Mouse (Mus musculus): ENCODE results near the gene Gab2.

Gab2 gene

DNA sequence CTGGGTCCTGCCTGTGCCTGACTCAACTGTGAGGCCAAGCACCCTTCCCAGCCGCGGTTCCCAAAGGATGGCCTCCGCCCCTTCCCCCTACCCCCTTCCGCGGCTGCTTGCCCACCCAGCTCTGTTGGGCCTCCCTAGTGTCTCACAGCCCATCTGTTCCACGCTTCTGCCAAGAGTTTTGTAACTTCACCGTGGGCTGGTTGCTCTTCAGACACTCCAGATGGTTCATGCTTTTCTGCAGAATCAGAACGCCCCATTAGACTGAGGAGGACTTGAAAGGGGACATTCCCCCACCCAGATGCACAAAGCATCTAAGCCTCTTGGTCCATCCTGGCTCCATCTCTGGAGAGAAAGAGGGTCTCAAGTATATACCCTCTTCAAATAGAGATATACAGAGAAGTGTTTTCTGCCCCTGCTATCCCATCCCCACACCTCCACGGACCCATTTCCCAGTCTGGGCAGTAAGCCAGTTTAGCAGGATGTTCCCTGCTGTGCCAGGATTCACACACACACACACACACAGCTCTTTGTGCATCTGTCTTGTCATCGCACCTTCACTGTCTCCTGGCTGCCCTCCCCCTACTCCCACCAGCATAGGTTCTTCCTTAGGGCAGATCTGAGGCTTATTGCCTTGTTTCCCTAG lies 264.0 kb downstream of the Gab2 start:
- DNase-seq (ENCODE audit: low read depth, low spot score), result no peak

DNA sequence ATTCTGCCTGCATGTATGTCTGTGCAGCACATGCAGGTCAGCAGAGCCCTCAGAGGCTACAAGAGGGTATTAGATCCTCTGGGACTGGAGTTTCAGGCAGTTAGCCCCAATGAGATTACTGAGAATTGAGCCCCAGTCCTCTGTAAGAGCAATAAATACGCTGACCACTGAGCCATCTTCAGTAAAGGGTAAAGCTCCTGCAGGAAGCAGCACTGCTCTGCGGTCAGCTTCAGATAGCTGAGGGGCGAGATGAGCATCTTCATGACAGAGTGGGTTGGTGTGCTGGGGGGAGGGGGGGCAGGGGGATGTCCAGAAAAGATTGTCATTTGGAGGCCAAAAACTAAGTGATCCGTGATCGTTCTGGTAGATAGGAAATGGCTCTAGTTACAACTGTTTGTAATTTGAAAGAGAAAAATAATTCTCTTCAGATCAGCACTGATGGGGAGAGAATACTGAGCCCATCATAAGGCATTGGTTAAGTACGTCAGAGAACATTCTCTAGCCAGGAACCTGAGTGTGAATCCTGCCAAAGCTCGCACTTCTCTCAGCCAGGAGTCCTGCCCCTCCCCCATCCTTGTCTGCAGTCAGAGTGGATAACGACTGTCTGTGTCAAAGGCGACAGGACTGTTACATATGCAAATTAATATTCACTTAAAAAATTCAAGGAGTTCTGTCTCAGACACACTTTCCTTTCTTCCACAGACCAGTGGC lies 264.9 kb downstream of the Gab2 start:
- no peak for DNase-seq (ENCODE audit: low read depth, low spot score)

GRCm38 (mm10) chr7:97346822-97347166 lies 265.4 kb downstream of the Gab2 start:
- DNase-seq (ENCODE audit: low read depth, low spot score), result no peak

DNA sequence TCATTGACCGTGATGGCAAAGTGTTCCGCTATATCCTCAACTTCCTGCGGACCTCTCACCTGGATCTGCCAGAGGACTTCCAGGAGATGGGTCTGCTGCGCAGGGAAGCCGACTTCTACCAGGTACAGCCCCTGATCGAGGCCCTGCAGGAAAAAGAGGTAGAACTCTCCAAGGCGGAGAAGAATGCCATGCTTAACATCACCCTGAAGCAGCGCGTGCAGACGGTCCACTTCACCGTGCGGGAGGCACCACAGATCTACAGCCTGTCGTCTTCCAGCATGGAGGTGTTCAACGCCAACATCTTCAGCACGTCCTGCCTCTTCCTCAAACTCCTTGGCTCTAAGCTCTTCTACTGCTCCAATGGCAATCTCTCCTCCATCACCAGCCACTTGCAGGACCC lies 266.1 kb downstream of the Gab2 start:
- DNase-seq (ENCODE audit: low read depth, low spot score), result no peak

DNA sequence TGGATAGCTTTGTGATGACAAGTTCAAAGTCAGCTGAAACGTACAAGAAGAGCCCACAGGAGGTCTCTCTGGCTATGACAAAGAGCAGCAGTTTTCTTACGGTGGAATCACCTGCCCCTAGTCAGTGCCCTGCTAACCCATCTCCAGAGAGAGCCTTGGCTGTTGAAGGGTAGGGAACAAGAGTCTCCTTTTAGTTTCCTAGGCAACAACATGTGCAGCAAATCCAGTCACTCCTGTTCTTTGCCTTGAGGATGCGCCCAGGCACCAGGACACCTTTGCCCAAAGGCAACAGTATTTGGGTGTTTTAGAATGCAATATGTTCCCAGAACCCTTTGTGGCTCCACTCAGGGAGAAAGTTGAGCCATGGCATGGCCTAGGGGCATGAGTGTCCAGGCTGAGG lies 266.9 kb downstream of the Gab2 start:
- no peak for DNase-seq (ENCODE audit: low read depth, low spot score)

DNA sequence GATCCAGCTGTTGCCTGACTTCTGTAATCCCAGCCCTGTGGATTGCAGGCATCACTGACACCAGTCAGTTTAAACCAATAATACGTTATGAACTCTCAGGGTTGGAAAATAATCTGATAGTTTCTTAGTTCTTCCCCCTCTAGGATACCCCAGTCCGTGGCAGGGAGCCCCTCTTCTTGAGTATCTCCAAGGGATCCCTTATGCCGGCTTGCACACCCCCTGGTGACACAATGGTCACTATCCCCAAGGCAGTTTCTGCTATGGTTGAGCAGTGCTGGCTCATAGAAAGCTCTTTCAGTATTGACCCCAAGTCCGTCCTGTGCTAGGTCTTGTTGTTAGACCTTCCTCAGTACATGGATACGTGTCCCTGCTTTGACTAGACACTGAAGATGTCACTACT lies 267.4 kb downstream of the Gab2 start:
- no peak for DNase-seq (ENCODE audit: low read depth, low spot score)

DNA sequence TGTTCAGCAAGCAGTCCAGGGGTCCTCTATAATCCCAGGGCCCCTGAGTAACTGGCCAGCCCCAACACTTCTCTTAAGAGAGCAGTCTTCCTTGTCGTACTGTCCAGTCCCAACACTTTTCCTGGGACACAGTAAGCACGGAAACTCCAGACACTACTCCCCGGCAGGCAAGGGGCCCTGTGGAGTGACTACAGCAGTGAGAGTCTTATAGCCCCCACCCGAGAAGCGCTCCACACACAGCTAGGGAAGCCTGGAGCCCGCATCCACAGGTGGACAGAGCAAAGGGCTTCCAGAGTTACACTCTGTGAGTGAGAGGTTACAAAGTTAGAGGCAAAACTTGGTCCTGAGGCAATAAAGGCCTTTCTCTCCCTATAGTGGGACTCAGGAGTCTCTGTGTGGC lies 268.1 kb downstream of the Gab2 start:
- no peak for DNase-seq (ENCODE audit: low read depth, low spot score)

DNA sequence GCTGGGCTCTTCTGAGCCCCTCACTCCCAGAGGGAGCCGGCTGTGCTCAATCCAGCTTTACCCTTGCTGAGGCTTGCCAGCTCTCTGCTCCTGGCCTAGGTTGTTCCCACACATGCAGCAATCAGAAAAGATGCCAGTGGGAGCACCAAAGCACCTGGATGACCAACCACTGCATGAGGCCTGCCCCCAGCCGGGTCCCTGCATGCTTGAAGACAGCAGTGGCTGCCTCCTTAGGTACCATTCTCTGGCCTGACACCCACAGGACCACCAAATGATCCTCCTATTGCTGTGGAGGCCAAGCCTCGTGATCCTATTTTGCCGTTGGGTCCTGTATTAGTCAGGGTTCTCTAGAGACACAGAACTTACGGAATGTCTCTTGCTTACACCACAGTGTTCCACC lies 269.5 kb downstream of the Gab2 start:
- no peak for DNase-seq (ENCODE audit: low read depth, low spot score)

GRCm38 (mm10) chr7:97351792-97352513 lies 270.6 kb downstream of the Gab2 start:
- DNase-seq (ENCODE audit: low read depth, low spot score), result no peak

GRCm38 (mm10) chr7:97353356-97353755 lies 272.0 kb downstream of the Gab2 start:
- no peak for DNase-seq (ENCODE audit: low read depth, low spot score)

DNA sequence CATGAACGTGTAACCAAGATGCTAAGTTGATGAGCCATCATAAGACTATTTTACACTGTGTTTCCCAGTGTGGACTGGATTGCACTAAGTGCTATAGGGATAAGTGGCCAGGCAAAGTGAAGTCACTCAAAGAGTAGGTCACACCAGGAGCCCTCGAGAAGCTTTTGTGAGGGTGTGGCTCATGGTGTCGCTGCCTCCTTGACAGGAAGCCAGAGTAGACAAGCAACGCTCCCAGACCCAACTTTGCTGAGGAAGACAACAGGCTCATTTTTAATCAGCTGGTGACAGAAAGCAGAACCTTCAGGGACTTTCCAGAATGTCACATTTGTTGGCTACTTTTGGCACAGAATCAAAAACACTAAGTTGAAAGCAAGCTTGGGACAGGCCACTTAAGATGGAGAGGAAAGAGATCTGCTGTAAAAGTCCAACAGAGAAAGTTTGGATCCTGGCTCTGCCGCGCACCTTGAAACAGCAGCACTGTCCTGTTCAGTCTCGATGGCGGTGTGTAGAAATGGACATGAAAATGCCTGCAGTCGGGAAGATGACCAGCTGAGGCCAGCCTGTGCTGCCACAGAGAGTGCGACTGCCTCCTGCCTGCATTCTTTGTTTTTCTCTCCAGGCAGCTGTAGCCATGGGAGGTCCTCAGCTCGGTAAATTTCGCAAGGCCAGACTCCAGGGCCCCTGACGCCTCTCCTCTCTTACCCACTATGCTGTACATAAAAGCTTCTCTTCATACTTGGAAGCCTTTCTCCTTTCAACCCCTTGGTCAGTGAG lies 273.9 kb downstream of the Gab2 start:
- no peak for DNase-seq (ENCODE audit: low read depth, low spot score)

GRCm38 (mm10) chr7:97356253-97356652 lies 274.9 kb downstream of the Gab2 start:
- no peak for DNase-seq (ENCODE audit: low read depth, low spot score)

DNA sequence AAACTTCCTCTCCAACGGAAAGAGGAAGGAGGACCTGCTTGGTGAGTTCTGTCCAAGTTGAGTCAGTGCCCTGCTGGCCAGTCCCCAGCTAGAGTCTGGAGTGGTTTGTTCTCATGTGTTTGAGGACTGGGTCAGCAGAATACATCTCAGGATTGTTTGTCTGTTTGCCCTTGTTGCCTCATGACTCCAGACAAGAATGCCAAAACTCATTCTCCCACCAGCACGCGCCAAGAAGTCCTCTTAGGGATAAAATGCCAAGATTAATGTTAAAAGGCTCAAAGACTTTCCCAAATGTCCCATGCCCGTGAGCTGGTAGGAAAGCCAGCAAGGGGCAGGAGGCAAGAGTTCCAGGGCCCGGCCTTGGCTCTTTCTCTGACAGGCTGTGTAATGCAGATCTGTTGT lies 275.5 kb downstream of the Gab2 start:
- DNase-seq (ENCODE audit: low read depth, low spot score), result no peak

DNA sequence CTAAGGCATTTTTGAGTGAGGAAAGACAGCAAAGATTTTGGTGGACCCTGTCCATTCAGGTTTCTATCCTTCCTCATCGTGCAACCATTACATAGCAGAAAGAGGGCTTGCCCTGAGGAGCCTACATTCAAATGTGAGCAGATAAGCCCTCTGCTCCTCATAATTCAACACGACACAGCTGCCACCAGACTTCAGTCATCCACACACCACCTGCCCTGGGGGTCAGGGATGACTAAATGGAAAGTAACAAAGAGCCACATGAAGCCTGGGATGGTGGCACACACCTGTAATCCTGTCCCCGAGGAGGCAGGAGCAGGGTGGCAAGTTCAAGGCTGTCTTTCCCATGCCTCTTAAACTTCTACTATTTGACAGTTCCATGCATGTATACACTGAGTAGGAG lies 276.5 kb downstream of the Gab2 start:
- no peak for DNase-seq (ENCODE audit: low read depth, low spot score)

- DNase-seq (ENCODE audit: low read depth, low spot score), result no peak
Observed at GRCm38 (mm10) chr7:97358347-97358746, 277.0 kb downstream of the Gab2 start.
